Mouse (Mus musculus) CH12.LX (cell line): ENCODE measurements at regions not wholly inside any gene's neighbourhood (a gene's known extent, or its start where the extent isn't known, plus 50 kb on each side); places are given as distances from the start of the nearest gene placed in this dataset.

Source experiments
- DNase-seq: peaks from one replicate; pipeline ENCODE4 v3.0.0-alpha.2; 2013; ENCODE audit errors: extremely low read depth
- H3K27ac ChIP-seq: 2 replicates; pipeline ENCODE4 v1.5.1; 2012; ENCODE audit warnings: low read depth, mild to moderate bottlenecking, control low read depth, moderate library complexity; ENCODE audit not compliant: insufficient read depth
- H3K27me3 ChIP-seq: replicated peaks from 2 replicates; pipeline ENCODE3; 2012; ENCODE audit warnings: inconsistent platforms
- H3K36me3 ChIP-seq, 2 experiments: replicated peaks in 1 of 2; 2 replicates each; pipeline versions ENCODE3 to v1.6.1; 2012; ENCODE audit warnings: inconsistent platforms in 1 of 2, low read length in 1 of 2, mild to moderate bottlenecking in 1 of 2, mixed read lengths in 1 of 2, moderate library complexity in 1 of 2; ENCODE audit not compliant: control insufficient read depth in 1 of 2, insufficient read depth in 1 of 2
- H3K4me1 ChIP-seq, 2 experiments: 2 replicates each; pipeline ENCODE4 v1.6.1; 2012; ENCODE audit warnings: inconsistent platforms in 1 of 2, moderate library complexity in 1 of 2; ENCODE audit not compliant: insufficient read depth in 2 of 2, control insufficient read depth in 1 of 2
- H3K4me2 ChIP-seq: 2 replicates; pipeline ENCODE4 v1.6.1; 2012; ENCODE audit warnings: low read depth, mild to moderate bottlenecking, control low read depth; ENCODE audit not compliant: poor library complexity, insufficient read depth, severe bottlenecking
- H3K4me3 ChIP-seq, 3 experiments: fragments of 150-350 bp in 1 of 3; sonication (generic) in 1 of 3; replicated peaks in 1 of 3; 2 replicates each; pipeline versions ENCODE3 to v1.5.1; 2011 to 2012; ENCODE audit warnings: low read depth in 2 of 3, low read length in 2 of 3, mild to moderate bottlenecking in 2 of 3, moderate library complexity in 2 of 3, control low read depth in 1 of 3, improper control_type of control experiment in 1 of 3, inconsistent platforms in 1 of 3, mixed read lengths in 1 of 3; ENCODE audit not compliant: poor library complexity in 1 of 3
- H3K79me2 ChIP-seq: replicated peaks from 2 replicates; pipeline ENCODE4 v1.6.1; 2012; ENCODE audit warnings: mild to moderate bottlenecking, moderate library complexity; ENCODE audit not compliant: control insufficient read depth, poor library complexity, insufficient read depth, severe bottlenecking; ENCODE audit errors: extremely low read depth
- H3K9ac ChIP-seq: 2 replicates; pipeline ENCODE4 v1.6.1; 2012; ENCODE audit warnings: low read depth, mild to moderate bottlenecking, control low read depth, moderate library complexity; ENCODE audit not compliant: insufficient read depth
- H3K9me3 ChIP-seq: replicated peaks from 2 replicates; pipeline ENCODE3; 2012; ENCODE audit warnings: low read length, inconsistent platforms, mixed read lengths
- BHLHE40 ChIP-seq: IDR thresholded peaks from 2 replicates; pipeline ENCODE4 v1.6.1; 2011; ENCODE audit warnings: mild to moderate bottlenecking, low read depth, low read length, improper control_type of control experiment
- CHD1 ChIP-seq: IDR thresholded peaks from 2 replicates; pipeline ENCODE4 v1.6.1; 2012; ENCODE audit warnings: low read depth, low read length, improper control_type of control experiment, inconsistent platforms
- CHD2 ChIP-seq: IDR thresholded peaks from 2 replicates; pipeline ENCODE4 v1.6.1; 2011; ENCODE audit warnings: low read length, improper control_type of control experiment
- CTCF ChIP-seq, 2 experiments: IDR thresholded peaks in 1 of 2; conservative IDR thresholded peaks in 1 of 2; 2 replicates each; pipeline ENCODE4 v1.5.1; 2011 to 2012; ENCODE audit warnings: low read depth in 2 of 2, low read length in 2 of 2, improper control_type of control experiment in 1 of 2, inconsistent platforms in 1 of 2, mild to moderate bottlenecking in 1 of 2, moderate library complexity in 1 of 2
- EP300 ChIP-seq: IDR thresholded peaks from 2 replicates; pipeline ENCODE4 v1.6.1; 2011; ENCODE audit warnings: low read length, improper control_type of control experiment
- IRF4 ChIP-seq: IDR thresholded peaks from 2 replicates; pipeline ENCODE4 v1.6.1; 2014; ENCODE audit warnings: low read depth, mild to moderate bottlenecking, inconsistent platforms, low read length, improper control_type of control experiment
- JUND ChIP-seq: conservative IDR thresholded peaks from 2 replicates; pipeline ENCODE4 v1.6.1; 2011; ENCODE audit warnings: low read depth, low read length, improper control_type of control experiment
- KAT2A ChIP-seq: IDR thresholded peaks from 2 replicates; pipeline ENCODE4 v1.6.1; 2012; ENCODE audit warnings: low read length, improper control_type of control experiment, inconsistent platforms; ENCODE audit not compliant: insufficient replicate concordance
- MAX ChIP-seq: IDR thresholded peaks from 2 replicates; pipeline ENCODE4 v1.6.1; 2011; ENCODE audit warnings: low read length, improper control_type of control experiment
- MEF2A ChIP-seq: IDR thresholded peaks from 2 replicates; pipeline ENCODE4 v1.6.1; 2014; ENCODE audit warnings: low read depth, mild to moderate bottlenecking, inconsistent platforms, low read length, improper control_type of control experiment, borderline replicate concordance
- MXI1 ChIP-seq: IDR thresholded peaks from 2 replicates; pipeline ENCODE4 v1.6.1; 2011; ENCODE audit warnings: mild to moderate bottlenecking, low read depth, low read length, improper control_type of control experiment
- MYC ChIP-seq: IDR thresholded peaks from 2 replicates; pipeline ENCODE4 v1.6.1; 2011; ENCODE audit warnings: low read depth, mild to moderate bottlenecking, improper control_type of control experiment, low read length
- PAX5 ChIP-seq: IDR thresholded peaks from 2 replicates; pipeline ENCODE4 v1.6.1; 2012; ENCODE audit warnings: low read length, inconsistent platforms, mixed read lengths
- POLR2AphosphoS2 ChIP-seq: IDR thresholded peaks from 2 replicates; pipeline ENCODE4 v1.6.1; 2011; ENCODE audit warnings: low read depth, low read length, improper control_type of control experiment
- RAD21 ChIP-seq: IDR thresholded peaks from 2 replicates; pipeline ENCODE4 v1.6.1; 2011; ENCODE audit warnings: low read depth, mild to moderate bottlenecking, low read length, improper control_type of control experiment, moderate library complexity
- RCOR1 ChIP-seq: conservative IDR thresholded peaks from 2 replicates; pipeline ENCODE4 v1.6.1; 2012; ENCODE audit warnings: low read depth, mild to moderate bottlenecking, inconsistent platforms, low read length, improper control_type of control experiment
- SMC3 ChIP-seq: IDR thresholded peaks from 2 replicates; pipeline ENCODE4 v1.6.1; 2011; ENCODE audit warnings: low read depth, low read length, improper control_type of control experiment
- TCF12 ChIP-seq: IDR thresholded peaks from 2 replicates; pipeline ENCODE4 v1.6.1; 2014; ENCODE audit warnings: low read depth, mild to moderate bottlenecking, inconsistent platforms, low read length, improper control_type of control experiment
- UBTF ChIP-seq: IDR thresholded peaks from 2 replicates; pipeline ENCODE4 v1.6.1; 2012; ENCODE audit warnings: low read depth, mild to moderate bottlenecking, inconsistent platforms, low read length, improper control_type of control experiment, moderate library complexity
- USF1 ChIP-seq: IDR thresholded peaks from 2 replicates; pipeline ENCODE4 v1.6.1; 2014; ENCODE audit warnings: low read depth, mild to moderate bottlenecking, inconsistent platforms, low read length, improper control_type of control experiment
- ZKSCAN1 ChIP-seq: IDR thresholded peaks from 2 replicates; pipeline ENCODE4 v1.6.1; 2012; ENCODE audit warnings: low read depth, inconsistent platforms, low read length, improper control_type of control experiment, borderline replicate concordance
- ZMIZ1 ChIP-seq: IDR thresholded peaks from 2 replicates; pipeline ENCODE4 v1.6.1; 2012; ENCODE audit warnings: low read depth, mild to moderate bottlenecking, inconsistent platforms, low read length, improper control_type of control experiment
- ZNF384 ChIP-seq: IDR thresholded peaks from 2 replicates; pipeline ENCODE4 v1.6.1; 2012; ENCODE audit warnings: low read depth, low read length, improper control_type of control experiment, inconsistent platforms
- dilution Hi-C: fragments of 300-500 bp; cut with MboI; formaldehyde crosslinking; loops from 2 replicates; pipeline ENCODE4 v1.14.3; 2020; ENCODE audit warnings: low sequenced_read_pairs; ENCODE audit not compliant: extremely low pct_unique_long_range_greater_than_20kb, extremely low pct_ligation_motif_present
- in situ Hi-C: fragments of 300-500 bp; cut with MboI; formaldehyde crosslinking; loops from 3 replicates; pipeline ENCODE4 v1.14.3; 2019; ENCODE audit warnings: low sequenced_read_pairs, low pct_ligation_motif_present, low pct_unique_long_range_greater_than_20kb, mixed read lengths

GRCm38 (mm10) chr10:19424030-19424429 lies 67.7 kb downstream of the Olig3 start:
- TF ChIP-seq ZMIZ1 (no peak), MEF2A (no peak), PAX5 (no peak), MYC (no peak), MXI1 (no peak), ZNF384 (no peak), CTCF (conservative IDR thresholded peaks at IDR 0.05 in 1 of 2, IDR thresholded peaks at IDR 0.05 in 1 of 2; ENCODE audit: low read depth in 2 of 2, low read length in 2 of 2) (no peak), UBTF (no peak), USF1 (no peak), MAX (no peak), CHD2 (no peak), KAT2A (no peak), IRF4 (no peak), TCF12 (no peak), BHLHE40 (no peak), JUND (no peak)
- no peaks in the 10 kb centered on the region for H3K36me3 ChIP-seq
- H3K27me3 ChIP-seq = no peaks in the 10 kb centered on the region

GRCm38 (mm10) chr10:19424961-19425360 lies 68.6 kb downstream of the Olig3 start:
- H3K4me3 ChIP-seq = no peak overlapping the region
- H3K9me3 ChIP-seq = no peaks in the 10 kb centered on the region
- H3K4me2 ChIP-seq = no peak overlapping the region
- peaks cover 6 to 7% of the 10 kb centered on the region in 2 experiments; a peak in 3 of 4 replicates for H3K4me1 ChIP-seq
- no peaks in the 10 kb centered on the region for H3K27me3 ChIP-seq
- DNase-seq = no peak
- H3K79me2 ChIP-seq = no peaks in the 10 kb centered on the region
- no peak overlapping the region for H3K27ac ChIP-seq
- H3K36me3 ChIP-seq = no peaks in the 10 kb centered on the region
- TF ChIP-seq CHD1 = no peak
- TF ChIP-seq POLR2AphosphoS2 = no peak
- TF ChIP-seq UBTF = no peak
- TF ChIP-seq ZKSCAN1 = no peak
- no peak for TF ChIP-seq RCOR1
- no peak for TF ChIP-seq USF1
- no peak for TF ChIP-seq BHLHE40
- no peak for TF ChIP-seq RAD21
- TF ChIP-seq PAX5 = no peak
- TF ChIP-seq SMC3 = no peak
- TF ChIP-seq MXI1 = no peak
- TF ChIP-seq MEF2A = no peak
- no peak for TF ChIP-seq MYC
- no peak for TF ChIP-seq EP300
- TF ChIP-seq, all 38 proteins: peak for 0
- dilution Hi-C loops (no loop called here), in situ Hi-C loops (no loop called here)
- H3K9ac ChIP-seq = no peak overlapping the region

More at GRCm38 (mm10) chr10:19424030-19424429, 67.7 kb downstream of the Olig3 start:
- in situ Hi-C loops (no loop called here), dilution Hi-C loops (no loop called here)
- no peak overlapping the region for H3K9ac ChIP-seq
- H3K4me2 ChIP-seq = no peak overlapping the region
- H3K9me3 ChIP-seq = peaks cover 2% of the 10 kb centered on the region
- no peak overlapping the region for H3K27ac ChIP-seq
- H3K4me3 ChIP-seq = no peak overlapping the region
- H3K4me1 ChIP-seq = peaks cover 6 to 7% of the 10 kb centered on the region in 2 experiments; a peak in 3 of 4 replicates
- H3K79me2 ChIP-seq = 0 out of 2 replicates have a peak, but pooled peaks cover 2% of the 10 kb centered on the region
- DNase-seq = no peak
